Mouse (Mus musculus) gonadal fat pad, adult 2 months (tissue): Measurements from ENCODE around the gene Ifi204. TPM values are rescaled to one million over a fixed set of nuclear protein-coding genes. Genes with fewer than 3 reads are reported as not detected.
"Not testable (repeated sequence)": the region's sequence is repeated elsewhere in the genome, so short reads cannot be mapped to it uniquely, and the experiment has no call there.

Experiments used
- DNase-seq: peaks from one replicate; pipeline ENCODE4 v3.0.0-alpha.2; 2012; ENCODE audit warnings: low read depth
- polyA plus RNA-seq: library from polyadenylated mRNA; depleted of rRNA; stranded (reverse); fragments of >200 nt; gene quantifications from 2 replicates; pipeline ENCODE4 v1.2.3, GENCODE M21; 2012; rRNA removed

Gene Ifi204
- 1.9 and 2.1 TPM in 2 replicates for polyA plus RNA-seq

GRCm38 (mm10) chr1:173766848-173767617, at the start of gene Ifi204:
Gene Ifi204, minus strand, starts transcription at chr1:173766943.
- DNase-seq, result not testable (repeated sequence)

DNA sequence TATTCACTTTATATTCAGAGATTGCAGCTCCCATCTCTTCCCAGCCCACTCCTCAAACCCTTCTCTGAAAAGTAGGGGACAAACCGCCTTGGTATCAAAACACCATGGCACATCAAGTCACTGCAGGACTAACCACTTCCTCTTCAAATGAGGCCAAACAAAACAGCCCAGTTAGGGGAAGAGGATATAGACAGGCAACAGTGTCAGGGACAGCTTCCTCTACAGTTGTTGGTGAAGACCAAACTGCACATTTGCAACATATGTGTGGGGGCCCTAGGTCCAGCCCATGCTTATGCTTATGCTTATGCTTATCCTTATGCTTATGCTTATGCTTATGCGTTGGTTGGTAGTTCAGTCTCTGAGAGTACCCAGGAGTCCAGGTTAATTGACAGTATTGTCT, 42.6 kb upstream of the Ifi204 start:
- not testable (repeated sequence) for DNase-seq

GRCm38 (mm10) chr1:173802689-173803281, 36.0 kb upstream of the Ifi204 start:
- not testable (repeated sequence) for DNase-seq

- DNase-seq, result not testable (repeated sequence)
Observed at GRCm38 (mm10) chr1:173802207-173802606, 35.5 kb upstream of the Ifi204 start.

DNA sequence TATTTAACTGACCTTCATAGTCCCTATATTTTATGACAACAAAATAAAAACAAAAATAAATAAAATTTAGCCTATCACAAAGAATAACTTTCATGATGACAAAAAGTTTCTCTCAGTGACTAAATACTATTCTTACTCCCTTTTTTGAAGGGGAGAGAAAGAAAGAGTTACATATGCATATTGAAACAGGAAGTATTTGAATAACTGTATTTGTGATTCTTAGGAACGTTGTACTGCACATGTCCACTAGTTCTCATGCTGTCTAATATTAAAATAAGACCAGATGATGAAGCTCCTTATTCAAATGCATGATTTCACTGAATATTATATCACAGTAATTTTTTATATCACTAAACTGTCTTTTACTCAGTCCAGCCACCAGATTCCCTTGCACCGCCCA, 35.0 kb upstream of the Ifi204 start:
- DNase-seq, result not testable (repeated sequence)

DNA sequence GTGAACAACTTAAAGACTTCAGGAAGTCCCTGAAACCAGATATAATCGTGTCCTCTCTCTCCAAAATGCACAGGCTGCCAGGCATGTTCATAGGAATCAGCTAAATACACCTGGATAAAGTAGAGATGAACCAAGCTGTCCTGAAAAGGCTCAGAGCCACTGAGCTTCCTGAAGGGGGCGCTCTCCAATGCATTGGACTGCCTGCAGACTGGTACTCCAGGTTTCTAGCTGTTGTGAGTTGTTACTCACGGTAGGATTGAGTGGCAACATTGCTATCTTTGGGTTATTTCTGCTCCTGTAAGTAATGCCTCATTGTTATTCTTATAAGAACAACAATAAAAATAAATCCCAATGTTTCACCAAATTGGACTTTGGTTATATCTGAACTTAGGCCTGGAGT, 6.7 kb upstream of the Ifi204 start:
- not testable (repeated sequence) for DNase-seq

GRCm38 (mm10) chr1:173760032-173760431, 6.7 kb downstream of the Ifi204 start:
- DNase-seq, result not testable (repeated sequence)

DNA sequence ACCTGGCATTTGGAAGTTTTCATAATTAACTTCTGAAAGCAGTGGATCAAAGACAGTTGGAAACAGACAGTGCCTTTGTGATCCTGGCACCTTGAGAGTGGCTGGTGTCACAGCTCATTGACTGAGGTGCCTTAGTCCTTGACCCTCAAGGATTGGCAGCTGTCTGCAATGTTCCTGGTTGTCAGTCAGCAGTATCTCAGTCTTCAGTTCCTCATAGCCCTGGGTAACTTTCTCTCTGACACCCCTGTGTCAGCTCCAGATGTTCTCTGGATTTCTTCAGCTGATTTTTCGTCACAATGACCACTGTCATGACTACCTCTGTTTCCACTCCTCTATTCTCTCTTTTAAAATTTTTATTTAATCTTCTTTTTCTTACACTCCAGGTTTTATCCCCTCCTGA, 24.5 kb downstream of the Ifi204 start:
- DNase-seq, result no peak

DNA sequence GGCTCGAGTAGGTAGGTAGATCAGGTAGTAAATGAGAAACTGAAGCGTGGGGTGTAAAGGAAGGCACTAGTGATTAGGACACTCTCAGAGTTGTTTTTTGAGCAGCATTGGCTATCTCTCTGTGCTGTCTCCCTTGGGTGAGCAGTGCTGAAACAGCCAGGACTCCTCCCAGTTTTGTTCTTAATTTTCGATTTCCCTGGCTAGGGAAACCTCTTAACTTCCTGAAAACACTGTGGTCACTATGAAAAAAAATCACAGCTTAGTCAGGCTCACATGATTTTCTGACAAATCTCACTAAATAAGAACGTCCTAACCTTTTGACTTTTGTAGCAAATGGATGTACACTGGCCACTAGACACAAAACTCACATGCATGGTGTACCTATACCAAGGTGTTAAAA, 25.1 kb downstream of the Ifi204 start, which contains the start of gene Ifi207:
Ifi207 (minus strand) TSS at position 92 of the 400 bp plus-strand sequence.
- peak; percentile 1 for DNase-seq

GRCm38 (mm10) chr1:173740537-173740936, 26.2 kb downstream of the Ifi204 start:
- DNase-seq, result no peak

DNA sequence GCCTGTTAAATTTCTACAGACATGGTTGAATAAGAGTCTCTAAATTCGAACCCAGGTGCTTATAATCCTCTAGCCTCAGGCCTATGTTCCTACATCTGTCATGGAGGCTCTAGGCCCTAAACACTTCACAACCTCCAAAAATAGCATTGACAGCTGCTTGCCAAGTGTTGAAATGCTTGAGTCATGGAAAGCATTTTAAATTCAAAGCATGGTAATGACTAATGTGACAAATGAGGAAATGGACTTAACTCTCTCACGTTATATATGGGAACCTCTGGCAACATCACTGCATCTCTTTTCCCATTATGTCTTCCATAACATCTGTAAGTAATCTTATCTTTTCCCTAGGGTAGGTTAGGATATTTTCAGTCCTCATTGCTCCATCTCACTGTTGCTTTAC, 29.8 kb downstream of the Ifi204 start:
- DNase-seq, result no peak

- not testable (repeated sequence) for DNase-seq
Observed at GRCm38 (mm10) chr1:173735015-173735414, 31.7 kb downstream of the Ifi204 start.

DNA sequence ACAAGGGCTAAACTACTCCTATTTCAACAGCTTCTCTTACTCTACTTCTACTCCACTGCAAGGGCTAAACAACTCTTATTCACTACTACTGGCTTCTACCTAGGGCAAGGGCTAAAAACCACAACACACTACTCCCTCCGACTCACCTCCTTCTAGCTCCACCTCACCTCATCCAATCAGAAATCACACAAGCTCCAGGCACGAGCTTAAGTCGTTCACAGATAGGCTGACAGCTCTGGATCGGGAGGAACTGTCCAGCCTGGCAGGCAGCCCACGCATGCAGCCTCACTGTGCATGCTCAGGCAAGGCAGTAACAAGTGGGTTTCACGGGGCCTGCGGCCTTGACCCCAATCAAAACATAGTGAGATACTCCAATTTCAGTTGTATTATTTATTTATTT, 33.5 kb downstream of the Ifi204 start:
- no peak for DNase-seq

Other genes with a start within 250 kb of the Ifi204 start
- not detected in 2 replicates for gene Ifi214, start 231.0 kb downstream of the Ifi204 start, polyA plus RNA-seq
- gene Ifi213, start 167.7 kb downstream of the Ifi204 start, polyA plus RNA-seq, result 0.76 and 1.2 TPM in 2 replicates
- gene Ifi209, start 136.0 kb downstream of the Ifi204 start, polyA plus RNA-seq, result 0.27 and 0.34 TPM in 2 replicates
- 0.48 and 1.1 TPM in 2 replicates for gene Ifi208, start 93.3 kb downstream of the Ifi204 start, polyA plus RNA-seq
- 11.6 and 12.2 TPM in 2 replicates for gene Ifi207, start 25.2 kb downstream of the Ifi204 start, polyA plus RNA-seq
- 0.84 and 1.5 TPM in 2 replicates for gene Ifi211, start 146.1 kb upstream of the Ifi204 start, polyA plus RNA-seq
- 2.8 and 2.9 TPM in 2 replicates for gene Mndal, start 175.5 kb upstream of the Ifi204 start, polyA plus RNA-seq
- gene Ifi203, start 175.7 kb upstream of the Ifi204 start, polyA plus RNA-seq, result 5.5 and 7.7 TPM in 2 replicates
- 0.34 TPM in 1 of 2 replicates, not detected in the other for gene Ifi202b, start 215.8 kb upstream of the Ifi204 start, polyA plus RNA-seq